ENCODE assay signal across 8 mouse cellular contexts in genomic region chr4:145213999-145214785, GRCm38 (mm10). TPM values are rescaled to one million over a fixed set of nuclear protein-coding genes. Genes with fewer than 3 reads are reported as not detected.
A peak's percentile ranks its signal among the peaks of the same experiment; 100 is the strongest.
DNase-seq lines count a peak whose midpoint lies in the region; ATAC-seq and TF ChIP-seq lines count a peak whose summit lies in the region.

No protein-coding gene starts in this region.

- no peak for TF ChIP-seq POLR2A in limb, embryonic 14.5 days (IDR thresholded peaks at IDR 0.05; ENCODE audit: borderline replicate concordance, extremely low read depth, insufficient read depth, insufficient read length)

- H3K4me2 ChIP-seq in embryonic facial prominence, embryonic 15.5 days (replicated peaks): no peak overlapping the region
- H3K4me2 ChIP-seq in kidney, embryonic 14.5 days (replicated peaks; ENCODE audit: low read depth, low read length): no peak overlapping the region
- H3K4me2 ChIP-seq in limb, embryonic 14.5 days (replicated peaks; ENCODE audit: low read depth, low read length, severe bottlenecking): no peak overlapping the region
- H3K4me2 ChIP-seq in midbrain, postnatal 0 days (ENCODE audit: low read depth, low read length, poor library complexity, severe bottlenecking): no peak overlapping the region

- no peak overlapping the region for H3K4me3 ChIP-seq in embryonic facial prominence, embryonic 15.5 days (replicated peaks)
- no peak overlapping the region for H3K4me3 ChIP-seq in heart, embryonic 10.5 days
- no peak overlapping the region for H3K4me3 ChIP-seq in kidney, embryonic 14.5 days (ENCODE audit: low read length)
- no peak overlapping the region for H3K4me3 ChIP-seq in limb, embryonic 14.5 days (replicated peaks; ENCODE audit: low read length)
- no peak overlapping the region for H3K4me3 ChIP-seq in midbrain, postnatal 0 days (ENCODE audit: low read depth, low read length)

- H3K9ac ChIP-seq in embryonic facial prominence, embryonic 15.5 days: no peak overlapping the region
- H3K9ac ChIP-seq in kidney, embryonic 14.5 days (ENCODE audit: low read depth, low read length): no peak overlapping the region
- no peak overlapping the region for H3K9ac ChIP-seq in limb, embryonic 14.5 days (ENCODE audit: low read depth, low read length, severe bottlenecking)
- H3K9ac ChIP-seq in midbrain, postnatal 0 days (replicated peaks; ENCODE audit: low read length, poor library complexity, severe bottlenecking): no peak overlapping the region

- H3K27ac ChIP-seq in embryonic facial prominence, embryonic 15.5 days (replicated peaks): no peak overlapping the region
- peak overlapping the region; percentile 42; the same call in 1 of the 2 replicates for H3K27ac ChIP-seq in heart, embryonic 10.5 days
- H3K27ac ChIP-seq in kidney, embryonic 14.5 days (ENCODE audit: low read depth, low read length): no peak overlapping the region
- no peak overlapping the region for H3K27ac ChIP-seq in limb, embryonic 14.5 days (replicated peaks; ENCODE audit: low read depth, low read length)
- H3K27ac ChIP-seq in midbrain, postnatal 0 days (ENCODE audit: low read depth, low read length): peak overlapping the region; percentile 70

- peak; percentile 96 for TF ChIP-seq CTCF in midbrain, postnatal 0 days (IDR thresholded peaks at IDR 0.05)

- peak; percentile 68 for ATAC-seq in embryonic facial prominence, embryonic 15.5 days (ENCODE audit: insufficient number of reproducible peaks, low FRiP score, low TSS enrichment, low read depth)
- peak; percentile 92 for ATAC-seq in kidney, embryonic 14.5 days (ENCODE audit: low FRiP score, low TSS enrichment)
- ATAC-seq in limb, embryonic 14.5 days (ENCODE audit: low FRiP score, low read depth): peak; percentile 91
- peak; percentile 92 for ATAC-seq in midbrain, postnatal 0 days (ENCODE audit: low FRiP score)

- H3K9me3 ChIP-seq in embryonic facial prominence, embryonic 15.5 days (replicated peaks): no peaks in the 10 kb centered on the region
- H3K9me3 ChIP-seq in heart, embryonic 10.5 days: no peaks in the 10 kb centered on the region
- no peaks in the 10 kb centered on the region for H3K9me3 ChIP-seq in kidney, embryonic 14.5 days (ENCODE audit: control insufficient read depth, low read length)
- H3K9me3 ChIP-seq in limb, embryonic 14.5 days (ENCODE audit: control insufficient read depth, low read length): no peaks in the 10 kb centered on the region
- no peaks in the 10 kb centered on the region for H3K9me3 ChIP-seq in midbrain, postnatal 0 days (ENCODE audit: low read length)

- no peaks in the 10 kb centered on the region for H3K27me3 ChIP-seq in embryonic facial prominence, embryonic 15.5 days
- peaks cover 11% of the 10 kb centered on the region; the same call in 1 of the 2 replicates for H3K27me3 ChIP-seq in heart, embryonic 10.5 days (ENCODE audit: insufficient read depth, poor library complexity, severe bottlenecking)
- H3K27me3 ChIP-seq in kidney, embryonic 14.5 days (ENCODE audit: control insufficient read depth, insufficient read depth, low read length): no peaks in the 10 kb centered on the region
- no peaks in the 10 kb centered on the region for H3K27me3 ChIP-seq in limb, embryonic 14.5 days (ENCODE audit: control insufficient read depth, insufficient read depth, low read length)
- H3K27me3 ChIP-seq in midbrain, postnatal 0 days (ENCODE audit: insufficient read depth, low read length): no peaks in the 10 kb centered on the region

- no peaks in the 10 kb centered on the region for H3K36me3 ChIP-seq in embryonic facial prominence, embryonic 15.5 days
- H3K36me3 ChIP-seq in heart, embryonic 10.5 days: no peaks in the 10 kb centered on the region
- H3K36me3 ChIP-seq in kidney, embryonic 14.5 days (ENCODE audit: control insufficient read depth, insufficient read depth, low read length): no peaks in the 10 kb centered on the region
- no peaks in the 10 kb centered on the region for H3K36me3 ChIP-seq in limb, embryonic 14.5 days (ENCODE audit: control insufficient read depth, insufficient read depth, low read length)
- H3K36me3 ChIP-seq in midbrain, postnatal 0 days (ENCODE audit: insufficient read depth, low read length): no peaks in the 10 kb centered on the region; the same call in 1 of the 2 replicates

- H3K4me1 ChIP-seq in embryonic facial prominence, embryonic 15.5 days: peaks cover 3% of the 10 kb centered on the region; the same call in 1 of the 2 replicates
- H3K4me1 ChIP-seq in heart, embryonic 10.5 days: peaks cover 21% of the 10 kb centered on the region
- H3K4me1 ChIP-seq in kidney, embryonic 14.5 days (ENCODE audit: control insufficient read depth, insufficient read depth, low read length): 0 out of 2 replicates have a peak, but pooled peaks cover 6% of the 10 kb centered on the region
- H3K4me1 ChIP-seq in limb, embryonic 14.5 days (ENCODE audit: control insufficient read depth, insufficient read depth, low read length): peaks cover 4% of the 10 kb centered on the region; the same call in 1 of the 2 replicates
- H3K4me1 ChIP-seq in midbrain, postnatal 0 days (ENCODE audit: insufficient read depth, low read length): no peaks in the 10 kb centered on the region

- peak; percentile 96 for DNase-seq in 3T3-L1 (ENCODE audit: low read depth, low spot score)
- peak; percentile 94 to 95 for DNase-seq in adrenal gland, postnatal 36 days
- peak; percentile 91 for DNase-seq in heart, embryonic 10.5 days (ENCODE audit: low spot score)
- peak; percentile 92 for DNase-seq in limb, embryonic 14.5 days (ENCODE audit: low spot score)
- peak; percentile 93 for DNase-seq in midbrain, postnatal 0 days (ENCODE audit: low spot score)
- peak; percentile 89 to 94 for DNase-seq in spleen, postnatal 10 days (ENCODE audit: low spot score in 2 of 2)

- WGBS in embryonic facial prominence, embryonic 15.5 days: 36% methylated on average over 8 of the region's 8 CpGs
- 30% methylated on average over 8 of the region's 8 CpGs for WGBS in heart, embryonic 10.5 days
- WGBS in kidney, embryonic 14.5 days: 38% methylated on average over 8 of the region's 8 CpGs
- WGBS in limb, embryonic 14.5 days: 37% methylated on average over 8 of the region's 8 CpGs
- WGBS in midbrain, postnatal 0 days: 24% methylated on average over 8 of the region's 8 CpGs

RNA-seq across cellular contexts. Expression of gene Vps13d, which starts 19.4 kb away (rescaled TPM):
- 10 to 100 TPM; 59.1 to 83.2 TPM for total RNA-seq in adrenal gland, postnatal 36 days (2021)
- 8.8 and 13.0 TPM in 2 replicates for polyA plus RNA-seq in embryonic facial prominence, embryonic 15.5 days (2015; fragmentation: Nextera tagmentation; extraction: Ambion mirVana)
- polyA plus RNA-seq in heart, embryonic 10.5 days (2016; fragmentation: Nextera tagmentation; extraction: Ambion mirVana): 6.3 and 6.4 TPM in 2 replicates
- polyA plus RNA-seq in kidney, embryonic 14.5 days (2014; fragmentation: Nextera tagmentation; extraction: Ambion mirVana): 10.1 and 12.6 TPM in 2 replicates
- polyA plus RNA-seq in limb, embryonic 14.5 days (2012; rRNA removed): 19.0 and 26.3 TPM in 2 replicates
- 16.8 and 20.1 TPM in 2 replicates for polyA plus RNA-seq in limb, embryonic 14.5 days (2014; fragmentation: Nextera tagmentation; extraction: Ambion mirVana)
- total RNA-seq in midbrain, postnatal 0 days (2014; rRNA removed): 35.6 and 36.5 TPM in 2 replicates
- 7.8 and 9.1 TPM in 2 replicates for polyA plus RNA-seq in midbrain, postnatal 0 days (2015; fragmentation: Nextera tagmentation; extraction: Ambion mirVana)

RNA-seq across cellular contexts. Expression of gene Tnfrsf1b, which starts 32.5 kb away (rescaled TPM):
- 1 to 10 TPM; 7.6 to 9.7 TPM for total RNA-seq in adrenal gland, postnatal 36 days (2021)
- polyA plus RNA-seq in embryonic facial prominence, embryonic 15.5 days (2015; fragmentation: Nextera tagmentation; extraction: Ambion mirVana): 4.4 and 4.8 TPM in 2 replicates
- 2.5 and 4.2 TPM in 2 replicates for polyA plus RNA-seq in heart, embryonic 10.5 days (2016; fragmentation: Nextera tagmentation; extraction: Ambion mirVana)
- polyA plus RNA-seq in kidney, embryonic 14.5 days (2014; fragmentation: Nextera tagmentation; extraction: Ambion mirVana): 0.97 and 3.0 TPM in 2 replicates
- 3.5 and 5.4 TPM in 2 replicates for polyA plus RNA-seq in limb, embryonic 14.5 days (2012; rRNA removed)
- 3.8 and 3.9 TPM in 2 replicates for polyA plus RNA-seq in limb, embryonic 14.5 days (2014; fragmentation: Nextera tagmentation; extraction: Ambion mirVana)
- 7.1 and 7.5 TPM in 2 replicates for total RNA-seq in midbrain, postnatal 0 days (2014; rRNA removed)
- 2.6 and 2.8 TPM in 2 replicates for polyA plus RNA-seq in midbrain, postnatal 0 days (2015; fragmentation: Nextera tagmentation; extraction: Ambion mirVana)

Comparison
In these comparisons a context has a peak if more than half of its experiments do, and no peak if none do; other contexts are left out.
1. H3K27ac ChIP-seq: peak in heart, embryonic 10.5 days (single experiment) and midbrain, postnatal 0 days (single experiment); none in embryonic facial prominence, embryonic 15.5 days (single experiment), kidney, embryonic 14.5 days (single experiment) and limb, embryonic 14.5 days (single experiment).
2. Peak in every context shown above with its lines, with median percentiles within 50 percentile points of each other: DNase-seq and ATAC-seq.